Comparison of ENCODE assay signal across 10 mouse cellular contexts in the genomic region with DNA sequence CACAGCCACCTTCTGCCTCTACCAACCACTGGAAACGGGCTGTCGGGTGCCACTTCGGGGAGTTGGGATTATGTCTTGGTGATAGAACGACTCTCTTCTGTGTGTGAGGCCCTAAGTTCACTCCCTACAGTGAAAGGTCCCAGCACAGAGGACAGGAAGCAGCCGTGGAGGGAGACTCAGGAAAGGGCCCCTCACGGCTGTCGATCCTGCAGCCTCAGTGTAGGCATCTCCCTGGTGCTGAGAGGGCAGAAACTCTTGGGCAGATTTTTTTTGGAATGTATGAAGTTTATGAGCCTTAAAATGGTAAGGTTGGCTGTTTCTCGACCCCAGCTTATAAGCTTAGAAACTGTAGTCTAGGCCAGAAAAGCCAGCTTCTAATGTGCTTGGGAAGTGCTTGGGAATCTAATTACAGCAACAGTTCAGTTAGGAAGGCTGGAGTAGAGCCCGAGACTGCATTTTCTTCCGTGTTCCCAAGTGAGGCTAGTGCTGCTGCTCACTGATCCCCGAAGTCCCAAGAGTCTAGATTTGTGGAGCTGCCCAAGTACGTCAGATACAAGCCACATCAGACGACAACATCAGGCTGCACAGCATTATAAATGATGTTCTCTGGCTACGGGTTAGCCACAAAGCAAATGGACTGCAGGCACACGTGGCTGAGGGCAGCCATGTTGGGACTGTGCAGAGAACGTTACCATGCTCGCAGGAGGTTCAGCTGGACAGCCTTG.
DNase-seq lines count a peak whose midpoint lies in the region; ATAC-seq and TF ChIP-seq lines count a peak whose summit lies in the region.
"Had no signal": no experiment of that assay in that cellular context is flagged by ENCODE, and none has a peak within 500 bp of the region (broad histone marks: within the 10 kb centered on the region; RNA-seq: fewer than 3 reads in every experiment).

No protein-coding gene starts in this region.

- H3K27ac ChIP-seq in gastrocnemius, adult 2 months: peak overlapping the region; percentile 59
- H3K27ac ChIP-seq in kidney, embryonic 15.5 days: peak overlapping the region; percentile 79
- H3K27ac ChIP-seq: forebrain, embryonic 13.5 days had no signal

- no peak for TF ChIP-seq CTCF in gastrocnemius, adult 2 months (IDR thresholded peaks at IDR 0.05)

- H3K4me3 ChIP-seq in gastrocnemius, adult 2 months: no peak overlapping the region
- no peak overlapping the region for H3K4me3 ChIP-seq in kidney, embryonic 15.5 days (replicated peaks)
- H3K4me3 ChIP-seq: forebrain, embryonic 13.5 days had no signal

- no peak for DNase-seq in gastrocnemius, adult 2 months
- DNase-seq in gastrocnemius, postnatal 10 days: no peak
- peak; percentile 56 for DNase-seq in MN1 (ENCODE audit: low spot score)
- peak; percentile 37 to 49 for DNase-seq in heart, adult 9 months (ENCODE audit: low spot score in 2 of 2)
- DNase-seq in urinary bladder, postnatal 36 days (ENCODE audit: low spot score in 2 of 2): no peak
- DNase-seq in cerebellum, postnatal 14 days: no peak
- DNase-seq in embryo, embryonic 10 days (ENCODE audit: low spot score): no peak
- DNase-seq: cerebellum, adult 8-10 months had no signal

- ATAC-seq in kidney, embryonic 15.5 days (replicated peaks; ENCODE audit: low FRiP score): peak; percentile 55
- ATAC-seq: forebrain, embryonic 13.5 days had no signal

- no peaks in the 10 kb centered on the region for H3K9me3 ChIP-seq in kidney, embryonic 15.5 days (replicated peaks)
- H3K9me3 ChIP-seq: forebrain, embryonic 13.5 days had no signal

- intact Hi-C loops in gastrocnemius, adult 2 months (cut with DNase I): no loop called here

- peaks cover 52% of the 10 kb centered on the region for H3K4me1 ChIP-seq in kidney, embryonic 15.5 days
- H3K4me1 ChIP-seq: forebrain, embryonic 13.5 days had no signal

- no peaks in the 10 kb centered on the region for H3K36me3 ChIP-seq in kidney, embryonic 15.5 days

- no peak overlapping the region for H3K9ac ChIP-seq in kidney, embryonic 15.5 days
- H3K9ac ChIP-seq: forebrain, embryonic 13.5 days had no signal

- H3K4me2 ChIP-seq in kidney, embryonic 15.5 days: no peak overlapping the region
- H3K4me2 ChIP-seq: forebrain, embryonic 13.5 days had no signal

- no peaks in the 10 kb centered on the region for H3K27me3 ChIP-seq in kidney, embryonic 15.5 days
- H3K27me3 ChIP-seq: forebrain, embryonic 13.5 days had no signal

- WGBS in kidney, embryonic 15.5 days: 35% methylated on average over 17 of the region's 17 CpGs

Comparison
In these comparisons a context has a peak if more than half of its experiments do, and no peak if none do; other contexts are left out.
1. DNase-seq: peak in MN1 (single experiment) and heart, adult 9 months (2 of 2); none in gastrocnemius, adult 2 months (single experiment), gastrocnemius, postnatal 10 days (single experiment), urinary bladder, postnatal 36 days (0 of 2), cerebellum, postnatal 14 days (0 of 2) and embryo, embryonic 10 days (single experiment).